Mouse (Mus musculus) kidney, adult 2 months (tissue): ENCODE data around the gene Fkbp1b.

Source experiments
- CTCF ChIP-seq: fragments of 200-500 bp; conservative IDR thresholded peaks from 2 replicates; pipeline ENCODE4 v1.5.1; 2011; ENCODE audit warnings: low read depth, mild to moderate bottlenecking, control low read depth, low read length, moderate library complexity, mixed read lengths; ENCODE audit not compliant: insufficient read depth, insufficient read length
- POLR2A ChIP-seq: fragments of 200-500 bp; IDR thresholded peaks from one replicate; pipeline ENCODE4 v1.6.1; 2011; ENCODE audit warnings: low read depth, low read length, control low read depth

DNA sequence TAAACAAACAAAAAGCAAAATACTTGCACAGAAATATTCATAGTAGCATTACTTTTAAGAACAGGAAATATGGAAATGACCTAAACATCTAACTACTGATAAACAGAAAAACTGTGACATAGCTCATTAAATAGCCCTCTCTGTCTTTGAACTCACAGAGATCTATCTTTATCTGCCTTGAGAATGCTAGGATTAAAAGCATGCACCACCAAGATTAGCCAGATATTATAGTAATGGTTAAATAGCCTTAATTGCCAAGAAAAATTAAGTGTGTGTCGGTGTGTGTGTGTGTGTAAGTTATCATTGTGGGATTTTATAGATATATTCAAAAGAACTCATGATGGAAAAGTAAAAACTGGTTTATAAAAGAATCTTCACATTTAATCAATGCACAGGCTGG lies 48.5 kb upstream of the Fkbp1b start:
- TF ChIP-seq CTCF: no peak
- TF ChIP-seq POLR2A: no peak
